ENCODE assay signal across 1 mouse cellular context in the genomic region with DNA sequence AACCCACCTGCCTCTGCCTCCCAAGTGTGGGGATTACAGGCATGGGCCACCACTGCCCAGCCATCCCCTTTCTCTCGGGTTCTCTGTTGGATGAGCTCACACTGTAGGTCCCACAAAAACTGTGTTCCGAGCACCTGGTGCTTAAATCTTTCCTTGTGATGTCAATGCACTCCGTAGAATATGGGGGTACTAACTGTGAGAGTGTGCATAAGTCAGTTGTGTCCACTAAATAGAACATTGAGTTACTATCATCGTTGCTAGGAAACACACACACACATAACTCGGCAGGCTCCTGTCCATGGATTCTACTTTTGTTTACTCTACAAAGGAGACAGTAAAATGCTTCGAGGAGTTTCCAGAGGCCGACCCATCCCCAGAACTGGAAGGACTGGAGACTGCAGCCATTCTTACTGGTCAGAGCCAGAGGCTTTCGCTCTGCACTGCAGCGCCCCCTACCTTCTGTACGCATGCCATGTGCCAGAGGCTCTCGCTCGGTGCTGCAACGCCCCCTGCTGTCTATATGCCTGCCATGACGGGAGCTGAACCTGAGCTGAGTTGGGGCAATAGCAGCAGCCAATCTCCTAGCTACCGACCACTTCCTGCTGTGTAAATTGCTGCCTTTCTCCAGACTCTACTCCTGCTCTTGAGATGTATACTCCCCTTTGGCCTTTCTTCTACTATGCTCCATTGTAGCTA.
TF ChIP-seq lines count a peak whose summit lies in the region.

No protein-coding gene starts in this region.

TF ChIP-seq in CH12.LX, 34 proteins besides CTCF, POLR2A, EP300 and RAD21:
- TF ChIP-seq MYC (IDR thresholded peaks at IDR 0.05; ENCODE audit: low read depth, low read length) (peak; percentile 100), MXI1 (IDR thresholded peaks at IDR 0.05; ENCODE audit: low read depth, low read length) (peak; percentile 74; the same call in 1 of the 2 replicates), CHD1 (IDR thresholded peaks at IDR 0.05; ENCODE audit: low read depth, low read length) (no peak), NELFE (IDR thresholded peaks at IDR 0.05; ENCODE audit: low read depth, low read length) (peak; percentile 97; the same call in 1 of the 2 replicates), ZKSCAN1 (IDR thresholded peaks at IDR 0.05; ENCODE audit: borderline replicate concordance, low read depth, low read length) (no peak), UBTF (IDR thresholded peaks at IDR 0.05; ENCODE audit: low read depth, low read length) (no peak), USF2 (conservative IDR thresholded peaks at IDR 0.05; ENCODE audit: low read depth, low read length) (no peak), JUND (conservative IDR thresholded peaks at IDR 0.05; ENCODE audit: low read depth, low read length) (no peak), JUN (IDR thresholded peaks at IDR 0.05; ENCODE audit: insufficient read depth, low read depth, low read length) (no peak), PAX5 (IDR thresholded peaks at IDR 0.05; ENCODE audit: low read length) (no peak), MAFK (IDR thresholded peaks at IDR 0.05; ENCODE audit: insufficient replicate concordance, low read length) (no peak), MAZ (IDR thresholded peaks at IDR 0.05; ENCODE audit: low read depth, low read length) (peak; percentile 28; the same call in 1 of the 2 replicates), TCF12 (IDR thresholded peaks at IDR 0.05; ENCODE audit: low read depth, low read length) (peak; percentile 77), ZNF384 (IDR thresholded peaks at IDR 0.05; ENCODE audit: low read depth, low read length) (no peak), NRF1 (IDR thresholded peaks at IDR 0.05; ENCODE audit: low read depth, low read length) (peak; percentile 52), MEF2A (IDR thresholded peaks at IDR 0.05; ENCODE audit: borderline replicate concordance, low read depth, low read length) (peak; percentile 82), CHD2 (IDR thresholded peaks at IDR 0.05; ENCODE audit: low read length) (no peak), HCFC1 (IDR thresholded peaks at IDR 0.05; ENCODE audit: low read depth, low read length) (peak; percentile 67), ELF1 (IDR thresholded peaks at IDR 0.05; ENCODE audit: low read depth, low read length) (peak; percentile 82), MAX (IDR thresholded peaks at IDR 0.05; ENCODE audit: low read length) (peak; percentile 99), ETS1 (conservative IDR thresholded peaks at IDR 0.05; ENCODE audit: low read depth, low read length) (no peak; the same call in 1 of the 2 replicates), GABPA (IDR thresholded peaks at IDR 0.05; ENCODE audit: insufficient replicate concordance, low read depth, low read length) (no peak), BHLHE40 (IDR thresholded peaks at IDR 0.05; ENCODE audit: low read depth, low read length) (peak; percentile 58), IRF4 (IDR thresholded peaks at IDR 0.05; ENCODE audit: low read depth, low read length) (peak; percentile 84), SIN3A (IDR thresholded peaks at IDR 0.05; ENCODE audit: low read length) (peak; percentile 84; the same call in 1 of the 2 replicates), KAT2A (IDR thresholded peaks at IDR 0.05; ENCODE audit: insufficient replicate concordance, low read length) (no peak), TBP (conservative IDR thresholded peaks at IDR 0.05; ENCODE audit: low read depth, low read length) (no peak), POLR2AphosphoS2 (IDR thresholded peaks at IDR 0.05; ENCODE audit: low read depth, low read length) (no peak), E2F4 (IDR thresholded peaks at IDR 0.05; ENCODE audit: insufficient replicate concordance, low read depth, low read length) (no peak), ZC3H11A (IDR thresholded peaks at IDR 0.05; ENCODE audit: low read depth, low read length) (peak; percentile 97), USF1 (IDR thresholded peaks at IDR 0.05; ENCODE audit: low read depth, low read length) (no peak), RCOR1 (conservative IDR thresholded peaks at IDR 0.05; ENCODE audit: low read depth, low read length) (no peak), SMC3 (IDR thresholded peaks at IDR 0.05; ENCODE audit: low read depth, low read length) (peak; percentile 100), ZMIZ1 (IDR thresholded peaks at IDR 0.05; ENCODE audit: low read depth, low read length) (no peak)
